Mouse (Mus musculus) large intestine, adult 2 months (tissue): ENCODE measurements around the gene Tbp. TPM values are rescaled to one million over a fixed set of nuclear protein-coding genes. Genes with fewer than 3 reads are reported as not detected.
"Not testable (repeated sequence)": the region's sequence is repeated elsewhere in the genome, so short reads cannot be mapped to it uniquely, and the experiment has no call there.

Experiments used
- DNase-seq: peaks from one replicate; pipeline ENCODE4 v3.0.0-alpha.2; 2012; ENCODE audit warnings: low read depth, low spot score
- WGBS: fragments of 180-500 bp; shearing (Covaris S2); methylation state at CpG from one replicate; pipeline ENCODE4 v1.1.7; 2018; 5-methylcytosine and 5-hydroxymethylcytosine counted together
- polyA plus RNA-seq: library from polyadenylated mRNA; depleted of rRNA; stranded (reverse); fragments of >200 nt; gene quantifications from 2 replicates; pipeline ENCODE4 v1.2.3, GENCODE M21; 2012; rRNA removed

Tbp gene
- polyA plus RNA-seq, 1 experiment = 14.0 TPM

GRCm38 (mm10) chr17:15535162-15535800 is 35.6 kb downstream of the Tbp start:
- DNase-seq = no peak
- WGBS = 63% methylated on average over 10 of the region's 11 CpGs

- WGBS = 14% methylated on average over 8 of the region's 8 CpGs
- no peak for DNase-seq
Observed at GRCm38 (mm10) chr17:15535943-15536342, 36.3 kb downstream of the Tbp start.

- 2% methylated on average over 33 of the region's 33 CpGs for WGBS
- no peak for DNase-seq
Observed at GRCm38 (mm10) chr17:15536457-15536904, 36.8 kb downstream of the Tbp start.

GRCm38 (mm10) chr17:15540309-15540708 is 40.6 kb downstream of the Tbp start:
- WGBS = 73% methylated on average over 4 of the region's 4 CpGs
- no peak for DNase-seq

GRCm38 (mm10) chr17:15543868-15544267 is 44.2 kb downstream of the Tbp start:
- 65% methylated on average over 4 of the region's 4 CpGs for WGBS
- DNase-seq = not testable (repeated sequence)

- no peak for DNase-seq
- 70% methylated on average over 4 of the region's 4 CpGs for WGBS
Observed at GRCm38 (mm10) chr17:15546440-15546839, 46.8 kb downstream of the Tbp start.

GRCm38 (mm10) chr17:15549713-15550112 is 50.0 kb downstream of the Tbp start:
- WGBS = 88% methylated on average over 1 of the region's 1 CpGs

GRCm38 (mm10) chr17:15559946-15560345 is 60.3 kb downstream of the Tbp start:
- 94% methylated on average over 2 of the region's 2 CpGs for WGBS
- no peak for DNase-seq

More at GRCm38 (mm10) chr17:15549713-15550112, 50.0 kb downstream of the Tbp start:
- DNase-seq = no peak

GRCm38 (mm10) chr17:15564014-15564927 is 64.6 kb downstream of the Tbp start, which contains the start of gene Prdm9:
Gene Prdm9, minus strand, starts transcription at chr17:15564354.
- WGBS = under 1% methylated on average over 43 of the region's 43 CpGs
- peak; percentile 93 for DNase-seq

- DNase-seq = no peak
- WGBS = 36% methylated on average over 12 of the region's 12 CpGs
Observed at GRCm38 (mm10) chr17:15564928-15565300, 65.2 kb downstream of the Tbp start.

- 76% methylated on average over 5 of the region's 5 CpGs for WGBS
- no peak for DNase-seq
Observed at GRCm38 (mm10) chr17:15566908-15567307, 67.2 kb downstream of the Tbp start.

- DNase-seq = no peak
- WGBS = 45% methylated on average over 1 of the region's 1 CpGs
Observed at GRCm38 (mm10) chr17:15575056-15575455, 75.4 kb downstream of the Tbp start.

GRCm38 (mm10) chr17:15577291-15577694 is 77.6 kb downstream of the Tbp start:
- under 1% methylated on average over 32 of the region's 32 CpGs for WGBS
- no peak for DNase-seq

Other genes with a start within 250 kb of the Tbp start
- 20.8 and 35.9 TPM in 2 replicates for gene Dll1, start 123.0 kb upstream of the Tbp start, polyA plus RNA-seq
- gene Fam120b, start 103.7 kb upstream of the Tbp start, polyA plus RNA-seq = 8.5 and 13.1 TPM in 2 replicates
- gene Psmb1, start 137 bp upstream of the Tbp start, polyA plus RNA-seq = 154 and 162 TPM in 2 replicates
- 15.5 and 17.5 TPM in 2 replicates for gene Pdcd2, start 27.4 kb downstream of the Tbp start, polyA plus RNA-seq
- 2.0 and 3.1 TPM in 2 replicates for gene Prdm9, start 64.5 kb downstream of the Tbp start, polyA plus RNA-seq
- 2.6 and 4.5 TPM in 2 replicates for gene Chd1, start 205.1 kb downstream of the Tbp start, polyA plus RNA-seq